Mouse (Mus musculus) kidney, adult 2 months (tissue): ENCODE data around the gene Zdhhc12. TPM values are rescaled to one million over a fixed set of nuclear protein-coding genes. Genes with fewer than 3 reads are reported as not detected.
"Not testable (repeated sequence)": the region's sequence is repeated elsewhere in the genome, so short reads cannot be mapped to it uniquely, and the experiment has no call there.

Experiments used
- DNase-seq: peaks from one replicate; pipeline ENCODE4 v3.0.0; 2021
- H3K27ac ChIP-seq: fragments of 200-500 bp; 2 replicates; pipeline ENCODE4 v1.5.1; 2012; ENCODE audit warnings: low read depth, low read length, control low read depth, inconsistent platforms; ENCODE audit not compliant: insufficient read depth
- H3K27me3 ChIP-seq: fragments of 200-500 bp; replicated peaks from 2 replicates; pipeline ENCODE4 v1.6.1; 2012; ENCODE audit warnings: mild to moderate bottlenecking, moderate library complexity, low read length, inconsistent platforms; ENCODE audit not compliant: control insufficient read depth, insufficient read depth
- H3K36me3 ChIP-seq: fragments of 200-500 bp; 2 replicates; pipeline ENCODE4 v1.6.1; 2012; ENCODE audit warnings: mild to moderate bottlenecking, moderate library complexity, low read length, inconsistent platforms; ENCODE audit not compliant: control insufficient read depth, insufficient read depth
- H3K4me1 ChIP-seq: fragments of 200-500 bp; 2 replicates; pipeline ENCODE4 v1.6.1; 2011; ENCODE audit warnings: low read length; ENCODE audit not compliant: control insufficient read depth, insufficient read depth
- H3K4me3 ChIP-seq: fragments of 200-500 bp; 2 replicates; pipeline ENCODE4 v1.5.1; 2011; ENCODE audit warnings: mild to moderate bottlenecking, low read depth, low read length, control low read depth; ENCODE audit not compliant: insufficient read depth
- CTCF ChIP-seq: fragments of 200-500 bp; conservative IDR thresholded peaks from 2 replicates; pipeline ENCODE4 v1.5.1; 2011; ENCODE audit warnings: low read depth, mild to moderate bottlenecking, control low read depth, low read length, moderate library complexity, mixed read lengths; ENCODE audit not compliant: insufficient read depth, insufficient read length
- POLR2A ChIP-seq: fragments of 200-500 bp; IDR thresholded peaks from one replicate; pipeline ENCODE4 v1.6.1; 2011; ENCODE audit warnings: low read depth, low read length, control low read depth
- WGBS: fragments of 180-500 bp; shearing (Covaris S2); methylation state at CpG from one replicate; pipeline ENCODE4 v1.1.7; 2018; 5-methylcytosine and 5-hydroxymethylcytosine counted together
- polyA plus RNA-seq: library from polyadenylated mRNA; depleted of rRNA; stranded (reverse); fragments of >200 nt; gene quantifications from 2 replicates; pipeline ENCODE4 v1.2.3, GENCODE M21; 2012; rRNA removed

Zdhhc12 gene
- polyA plus RNA-seq, result 49.0 and 69.1 TPM in 2 replicates

- peak; percentile 98 for DNase-seq
- TF ChIP-seq CTCF, result no peak
- WGBS, result under 1% methylated on average over 51 of the region's 51 CpGs
- no peak within 1 kb of the TSS for H3K27ac ChIP-seq
- no peaks in the 10 kb centered on the region for H3K27me3 ChIP-seq
- no peaks in the 10 kb centered on the region for H3K36me3 ChIP-seq
- peak within 1 kb of the TSS; percentile 81 for H3K4me3 ChIP-seq
- H3K4me1 ChIP-seq, result no peaks in the 10 kb centered on the region
These were observed at the start of gene Zdhhc12 for GRCm38 (mm10) chr2:30093471-30094207. Gene Zdhhc12 (minus strand): TSS chr2:30093648.

DNA sequence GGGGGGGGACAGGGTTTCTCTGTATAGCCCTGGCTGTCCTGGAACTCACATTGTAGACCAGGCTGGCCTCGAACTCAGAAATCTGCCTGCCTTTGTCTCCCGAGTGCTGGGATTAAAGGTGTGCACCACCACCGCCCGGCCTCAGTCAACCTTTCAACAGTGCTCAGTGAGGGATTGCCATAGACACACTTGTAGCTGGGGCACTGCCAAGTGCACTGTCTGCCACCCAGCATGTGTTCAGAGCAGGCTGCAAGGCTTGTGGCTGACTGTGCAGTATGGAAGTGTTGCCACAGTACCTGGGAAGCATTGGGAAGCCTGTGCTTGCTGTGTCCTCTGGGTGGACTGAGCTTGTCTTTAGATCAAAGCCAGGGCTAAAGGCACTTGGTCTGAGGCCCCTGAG lies 46.6 kb upstream of the Zdhhc12 start:
- DNase-seq, result peak; percentile 61
- WGBS, result 70% methylated on average over 4 of the region's 4 CpGs
- H3K4me1 ChIP-seq, result peaks cover 25% of the 10 kb centered on the region
- H3K36me3 ChIP-seq, result peaks cover 11% of the 10 kb centered on the region
- not testable (repeated sequence) for H3K27me3 ChIP-seq, H3K4me3 ChIP-seq, H3K27ac ChIP-seq

GRCm38 (mm10) chr2:30136458-30136857 lies 43.0 kb upstream of the Zdhhc12 start:
- Histone ChIP-seq H3K4me1 (peaks cover 21% of the 10 kb centered on the region), H3K27ac (peak overlapping the region; percentile 72; the same call in 1 of the 2 replicates), H3K36me3 (peaks cover 8% of the 10 kb centered on the region), H3K27me3 (no peaks in the 10 kb centered on the region), H3K4me3 (no peak overlapping the region)
- TF ChIP-seq POLR2A, result no peak
- no peak for TF ChIP-seq CTCF
- WGBS, result 66% methylated on average over 10 of the region's 10 CpGs
- peak; percentile 76 for DNase-seq

DNA sequence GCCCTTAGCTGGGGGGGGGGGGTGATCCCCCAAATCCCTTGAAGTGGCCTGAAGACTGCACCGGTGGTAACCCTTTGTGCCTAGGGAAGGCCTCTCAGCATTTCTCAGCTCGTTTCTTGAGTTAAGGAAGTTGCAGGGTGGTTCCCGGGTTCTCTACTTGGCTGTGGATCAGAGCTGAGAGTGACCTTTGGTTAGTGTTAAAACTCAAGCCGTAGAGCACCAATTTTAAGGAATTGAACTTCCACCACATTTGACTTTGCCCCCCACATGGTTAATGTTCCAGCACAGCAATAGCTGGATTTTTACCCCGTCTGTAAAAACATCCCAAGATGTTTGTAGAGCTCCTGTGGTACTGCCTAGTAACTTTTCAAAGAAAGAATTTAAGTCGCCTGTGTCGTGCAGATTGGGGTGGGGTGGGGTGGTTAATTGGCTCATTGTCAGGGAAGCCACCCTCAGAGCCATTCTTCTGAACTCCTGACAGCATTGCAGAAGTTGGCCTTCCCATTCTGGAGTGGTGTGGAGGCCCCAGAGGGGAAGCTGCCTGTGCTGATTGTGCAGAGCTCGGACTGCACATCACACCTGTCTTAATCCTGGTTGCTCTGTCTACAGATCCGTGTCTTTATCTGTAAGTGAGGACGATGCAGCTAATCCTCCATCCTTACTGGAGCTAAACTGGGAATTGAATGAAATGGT lies 41.6 kb upstream of the Zdhhc12 start:
- Histone ChIP-seq H3K27me3 (no peaks in the 10 kb centered on the region), H3K36me3 (peaks cover 4% of the 10 kb centered on the region; the same call in 1 of the 2 replicates), H3K4me1 (peaks cover 24% of the 10 kb centered on the region), H3K27ac (peak overlapping the region; percentile 72), H3K4me3 (peak overlapping the region; percentile 61)
- TF ChIP-seq CTCF (no peak), POLR2A (no peak)
- WGBS, result 26% methylated on average over 10 of the region's 10 CpGs
- peak; percentile 94 for DNase-seq

DNA sequence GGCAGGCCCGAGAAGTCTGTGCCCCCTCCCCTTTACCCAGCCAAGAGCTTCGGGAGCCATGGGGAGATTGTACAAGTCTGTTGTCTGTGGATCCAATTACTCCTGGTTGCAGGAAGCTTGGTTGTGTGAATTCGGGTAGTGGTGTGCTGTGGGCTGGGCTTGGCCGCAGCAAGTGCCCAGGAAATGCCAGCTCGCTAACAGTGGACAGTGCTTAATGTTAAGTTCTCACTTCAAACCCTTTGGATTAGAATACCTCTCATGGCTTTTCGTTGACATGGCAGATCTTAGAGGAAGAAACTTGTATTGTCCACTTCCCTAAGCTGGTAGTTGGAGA lies 40.9 kb upstream of the Zdhhc12 start:
- peak; percentile 46 for DNase-seq
- peaks cover 31% of the 10 kb centered on the region for H3K4me1 ChIP-seq
- peak overlapping the region; percentile 72 for H3K27ac ChIP-seq
- H3K27me3 ChIP-seq, result no peaks in the 10 kb centered on the region
- WGBS, result 3% methylated on average over 6 of the region's 6 CpGs
- TF ChIP-seq POLR2A (no peak), CTCF (no peak)
- peaks cover 4% of the 10 kb centered on the region; the same call in 1 of the 2 replicates for H3K36me3 ChIP-seq
- H3K4me3 ChIP-seq, result peak overlapping the region; percentile 61

- WGBS, result under 1% methylated on average over 46 of the region's 46 CpGs
- TF ChIP-seq POLR2A (peak; percentile 97), CTCF (no peak)
- H3K27me3 ChIP-seq, result no peaks in the 10 kb centered on the region
These were observed 40.3 kb upstream of the Zdhhc12 start, which contains the start of gene Tbc1d13 for GRCm38 (mm10) chr2:30133613-30134377. Gene Tbc1d13 (plus strand): TSS chr2:30133746.

More at GRCm38 (mm10) chr2:30133613-30134377, 40.3 kb upstream of the Zdhhc12 start, which contains the start of gene Tbc1d13:
- peak within 1 kb of the TSS; percentile 61 for H3K4me3 ChIP-seq
- peaks cover 31% of the 10 kb centered on the region for H3K4me1 ChIP-seq
- peak; percentile 99 for DNase-seq
- peaks cover 4% of the 10 kb centered on the region; the same call in 1 of the 2 replicates for H3K36me3 ChIP-seq
- H3K27ac ChIP-seq, result peak within 1 kb of the TSS; percentile 94
